In genomic region chr2:84454551-84455235, GRCm38 (mm10) we compare ENCODE assay signal across 8 mouse cellular contexts. TPM values are rescaled to one million over a fixed set of nuclear protein-coding genes. Genes with fewer than 3 reads are reported as not detected.
DNase-seq lines count a peak whose midpoint lies in the region; ATAC-seq lines count a peak whose summit lies in the region.
"Had no signal": no experiment of that assay in that cellular context is flagged by ENCODE, and none has a peak within 500 bp of the region (broad histone marks: within the 10 kb centered on the region; RNA-seq: fewer than 3 reads in every experiment).

No protein-coding gene starts in this region.

- 55% methylated on average over 10 of the region's 10 CpGs for WGBS in kidney, embryonic 16.5 days
- 60% methylated on average over 10 of the region's 10 CpGs for WGBS in midbrain, embryonic 14.5 days

- H3K36me3 ChIP-seq in kidney, embryonic 16.5 days (ENCODE audit: insufficient read depth, low read length) = no peaks in the 10 kb centered on the region
- no peaks in the 10 kb centered on the region for H3K36me3 ChIP-seq in midbrain, embryonic 14.5 days (ENCODE audit: control insufficient read depth, insufficient read depth, low read length)
- H3K36me3 ChIP-seq: limb, embryonic 15.5 days had no signal

- no peak overlapping the region for H3K27ac ChIP-seq in kidney, embryonic 16.5 days (ENCODE audit: low read length)
- no peak overlapping the region for H3K27ac ChIP-seq in midbrain, embryonic 14.5 days (replicated peaks; ENCODE audit: low read depth, low read length)
- H3K27ac ChIP-seq: limb, embryonic 15.5 days had no signal

- no peak overlapping the region; the same call in 1 of the 2 replicates for H3K4me2 ChIP-seq in kidney, embryonic 16.5 days (replicated peaks; ENCODE audit: low read depth, low read length)
- H3K4me2 ChIP-seq in midbrain, embryonic 14.5 days (ENCODE audit: low read length) = no peak overlapping the region
- H3K4me2 ChIP-seq: limb, embryonic 15.5 days had no signal

- no peak overlapping the region for H3K4me3 ChIP-seq in kidney, embryonic 16.5 days (ENCODE audit: low read length)
- no peak overlapping the region for H3K4me3 ChIP-seq in midbrain, embryonic 14.5 days (replicated peaks; ENCODE audit: low read depth, low read length)
- H3K4me3 ChIP-seq: limb, embryonic 15.5 days had no signal

- no peaks in the 10 kb centered on the region for H3K9me3 ChIP-seq in kidney, embryonic 16.5 days (ENCODE audit: low read length)
- H3K9me3 ChIP-seq in midbrain, embryonic 14.5 days (ENCODE audit: control insufficient read depth, low read length) = no peaks in the 10 kb centered on the region
- H3K9me3 ChIP-seq: limb, embryonic 15.5 days had no signal

- no peaks in the 10 kb centered on the region for H3K4me1 ChIP-seq in kidney, embryonic 16.5 days (ENCODE audit: insufficient read depth, low read length)
- no peaks in the 10 kb centered on the region for H3K4me1 ChIP-seq in midbrain, embryonic 14.5 days (ENCODE audit: control insufficient read depth, insufficient read depth, low read length)
- H3K4me1 ChIP-seq: limb, embryonic 15.5 days had no signal

- no peak for DNase-seq in kidney, postnatal 25 days
- DNase-seq in Muller cell, postnatal 12 days (ENCODE audit: inconsistent ontology term) = peak; percentile 28
- DNase-seq in midbrain, embryonic 14.5 days = no peak
- no peak for DNase-seq in urinary bladder, postnatal 14 days (ENCODE audit: low spot score)
- no peak for DNase-seq in gastrocnemius, postnatal 4 days (ENCODE audit: low spot score in 2 of 2)

- ATAC-seq in kidney, embryonic 16.5 days (ENCODE audit: low FRiP score, low TSS enrichment) = peak; percentile 78; the same call in 1 of the 2 replicates
- ATAC-seq in erythroblast, adult 5-6 weeks (replicated peaks; ENCODE audit: low FRiP score, poor library complexity, severe bottlenecking) = 0 out of 2 replicates have a peak, but pooled peaks have one; percentile 11
- peak; percentile 37; the same call in 1 of the 2 replicates for ATAC-seq in midbrain, embryonic 14.5 days (ENCODE audit: low FRiP score, low TSS enrichment)

- no peak overlapping the region for H3K9ac ChIP-seq in kidney, embryonic 16.5 days (replicated peaks; ENCODE audit: low read length)
- H3K9ac ChIP-seq in midbrain, embryonic 14.5 days (replicated peaks; ENCODE audit: low read length) = no peak overlapping the region
- H3K9ac ChIP-seq: limb, embryonic 15.5 days had no signal

- H3K27me3 ChIP-seq in kidney, embryonic 16.5 days (ENCODE audit: insufficient read depth, low read length) = no peaks in the 10 kb centered on the region
- H3K27me3 ChIP-seq in midbrain, embryonic 14.5 days (ENCODE audit: control insufficient read depth, insufficient read depth, low read length) = no peaks in the 10 kb centered on the region
- H3K27me3 ChIP-seq: limb, embryonic 15.5 days had no signal

RNA-seq across cellular contexts. Expression of gene Tfpi, which starts 21.9 kb away (rescaled TPM):
- 37.2 and 40.2 TPM in 2 replicates for polyA plus RNA-seq in kidney, embryonic 16.5 days (2015; fragmentation: Nextera tagmentation; extraction: Ambion mirVana)
- total RNA-seq in erythroblast, adult 5-6 weeks (2015; ENCODE audit: low replicate concordance) = 2.3 and 2.7 TPM in 2 replicates
- total RNA-seq in erythroblast, adult 5-6 weeks (2017; ENCODE audit: low replicate concordance) = 6.1 and 6.9 TPM in 2 replicates
- 5.5 and 17.7 TPM in 2 replicates for polyA plus RNA-seq in midbrain, embryonic 14.5 days (2014; fragmentation: Nextera tagmentation; extraction: Ambion mirVana)
- total RNA-seq in gastrocnemius, postnatal 4 days (2021) = 10 to 100 TPM; 18.4 to 19.9 TPM

RNA-seq across cellular contexts. Expression of gene Calcrl, which starts 29.5 kb away (rescaled TPM):
- 64.7 and 73.3 TPM in 2 replicates for polyA plus RNA-seq in kidney, embryonic 16.5 days (2015; fragmentation: Nextera tagmentation; extraction: Ambion mirVana)
- total RNA-seq in erythroblast, adult 5-6 weeks (2015; ENCODE audit: low replicate concordance) = 10.7 and 16.7 TPM in 2 replicates
- 21.0 and 32.3 TPM in 2 replicates for total RNA-seq in erythroblast, adult 5-6 weeks (2017; ENCODE audit: low replicate concordance)
- polyA plus RNA-seq in midbrain, embryonic 14.5 days (2014; fragmentation: Nextera tagmentation; extraction: Ambion mirVana) = 3.5 and 10.6 TPM in 2 replicates
- total RNA-seq in gastrocnemius, postnatal 4 days (2021) = 10 to 100 TPM; 44.7 to 47.7 TPM

Comparison
In these comparisons a context has a peak if more than half of its experiments do, and no peak if none do; other contexts are left out.
1. ATAC-seq: peak in every context shown above with its lines; median percentile 78 in kidney, embryonic 16.5 days; 37 in midbrain, embryonic 14.5 days; 11 in erythroblast, adult 5-6 weeks.